Mouse (Mus musculus) heart, adult 2 months (tissue): ENCODE measurements around the gene Hist1h2aa.

Experiments
- EP300 ChIP-seq: fragments of 200-500 bp; IDR thresholded peaks from 2 replicates; pipeline ENCODE4 v1.6.1; 2011; ENCODE audit warnings: low read depth, low read length, control low read depth; ENCODE audit not compliant: insufficient read depth
- POLR2A ChIP-seq: fragments of 200-500 bp; IDR thresholded peaks from 2 replicates; pipeline ENCODE4 v1.6.1; 2011; ENCODE audit warnings: mild to moderate bottlenecking, low read depth, low read length, control low read depth; ENCODE audit not compliant: insufficient read depth

- TF ChIP-seq POLR2A (no peak), EP300 (no peak)
These were observed 36.0 kb upstream of the Hist1h2aa start for GRCm38 (mm10) chr13:23898242-23898641.
